8 mouse cellular contexts compared by ENCODE assay signal in genomic region chr1:135105951-135106350, GRCm38 (mm10). TPM values are rescaled to one million over a fixed set of nuclear protein-coding genes. Genes with fewer than 3 reads are reported as not detected.
DNase-seq lines count a peak whose midpoint lies in the region; ATAC-seq and TF ChIP-seq lines count a peak whose summit lies in the region.

No protein-coding gene starts in this region.

- H3K9ac ChIP-seq in lung, embryonic 15.5 days = no peak overlapping the region

- 3% methylated on average over 8 of the region's 8 CpGs for WGBS in kidney, adult 2 months
- WGBS in lung, embryonic 15.5 days = 3% methylated on average over 8 of the region's 8 CpGs

- no peak overlapping the region for H3K4me3 ChIP-seq in kidney, adult 2 months (ENCODE audit: insufficient read depth, low read depth, low read length)
- peak overlapping the region; percentile 48; the same call in 1 of the 2 replicates for H3K4me3 ChIP-seq in lung, embryonic 15.5 days

- H3K4me1 ChIP-seq in kidney, adult 2 months (ENCODE audit: control insufficient read depth, insufficient read depth, low read length) = no peaks in the 10 kb centered on the region
- H3K4me1 ChIP-seq in lung, embryonic 15.5 days = peaks cover 13% of the 10 kb centered on the region

- peaks cover 3% of the 10 kb centered on the region; the same call in 1 of the 2 replicates for H3K27me3 ChIP-seq in kidney, adult 2 months (replicated peaks; ENCODE audit: control insufficient read depth, insufficient read depth, low read length)
- peaks cover 71% of the 10 kb centered on the region for H3K27me3 ChIP-seq in lung, embryonic 15.5 days

- peak; percentile 77 for TF ChIP-seq CTCF in kidney, adult 2 months (conservative IDR thresholded peaks at IDR 0.05; ENCODE audit: insufficient read depth, insufficient read length, low read depth, low read length)

- H3K36me3 ChIP-seq in kidney, adult 2 months (ENCODE audit: control insufficient read depth, insufficient read depth, low read length) = no peaks in the 10 kb centered on the region
- no peaks in the 10 kb centered on the region for H3K36me3 ChIP-seq in lung, embryonic 15.5 days

- no peak for ATAC-seq in lung, embryonic 15.5 days (ENCODE audit: borderline replicate concordance, extremely low read depth, low FRiP score, low TSS enrichment)

- DNase-seq in urinary bladder, adult 18-20 months (ENCODE audit: low spot score in 2 of 2) = peak; percentile 25 to 54
- no peak for DNase-seq in urinary bladder, postnatal 10 days (ENCODE audit: low spot score)
- peak; percentile 46 to 71 for DNase-seq in cerebellum, postnatal 25 days
- peak; percentile 61 to 83 for DNase-seq in heart, adult 18-20 months
- peak; percentile 58 for DNase-seq in kidney, adult 2 months
- DNase-seq in retina, adult 2 months (ENCODE audit: low read depth, low spot score) = peak; percentile 54
- peak; percentile 45 for DNase-seq in urinary bladder, adult 2 months (ENCODE audit: low spot score)

- TF ChIP-seq POLR2A in kidney, adult 2 months (IDR thresholded peaks at IDR 0.05; ENCODE audit: low read depth, low read length) = no peak

- H3K9me3 ChIP-seq in lung, embryonic 15.5 days = no peaks in the 10 kb centered on the region

- no peak overlapping the region for H3K27ac ChIP-seq in kidney, adult 2 months (ENCODE audit: insufficient read depth, low read depth, low read length)
- H3K27ac ChIP-seq in lung, embryonic 15.5 days = no peak overlapping the region

- H3K4me2 ChIP-seq in lung, embryonic 15.5 days = peak overlapping the region; percentile 80

RNA-seq across cellular contexts. Expression of gene Lgr6, which starts 0.9 kb away (rescaled TPM):
- 10 to 100 TPM; 11.5 to 16.9 TPM for total RNA-seq in heart, adult 18-20 months (2021)
- 0.42 and 0.75 TPM in 2 replicates for polyA plus RNA-seq in kidney, adult 2 months (2012; rRNA removed)
- 11.6 and 12.8 TPM in 2 replicates for polyA plus RNA-seq in lung, embryonic 15.5 days (2015; fragmentation: Nextera tagmentation; extraction: Ambion mirVana)
- polyA plus RNA-seq in urinary bladder, adult 2 months (2012; rRNA removed) = 0.34 and 0.55 TPM in 2 replicates

RNA-seq across cellular contexts. Expression of gene Ptpn7, which starts 26.5 kb away (rescaled TPM):
- total RNA-seq in heart, adult 18-20 months (2021) = 1 to 10 TPM in 1 of 2 experiments, under 1 TPM in 1; 0.72 to 1.4 TPM
- 0.73 and 2.5 TPM in 2 replicates for polyA plus RNA-seq in kidney, adult 2 months (2012; rRNA removed)
- 2.9 and 5.8 TPM in 2 replicates for polyA plus RNA-seq in lung, embryonic 15.5 days (2015; fragmentation: Nextera tagmentation; extraction: Ambion mirVana)
- 2.6 and 2.7 TPM in 2 replicates for polyA plus RNA-seq in urinary bladder, adult 2 months (2012; rRNA removed)

RNA-seq across cellular contexts. Expression of gene Arl8a, which starts 40.7 kb away (rescaled TPM):
- total RNA-seq in heart, adult 18-20 months (2021) = 10 to 100 TPM; 21.8 to 22.0 TPM
- polyA plus RNA-seq in kidney, adult 2 months (2012; rRNA removed) = 95.2 and 107 TPM in 2 replicates
- polyA plus RNA-seq in lung, embryonic 15.5 days (2015; fragmentation: Nextera tagmentation; extraction: Ambion mirVana) = 42.7 and 47.0 TPM in 2 replicates
- polyA plus RNA-seq in urinary bladder, adult 2 months (2012; rRNA removed) = 115 and 118 TPM in 2 replicates
